Mouse (Mus musculus) lung, embryonic 14.5 days (tissue): ENCODE results near the gene U2af1l4. TPM values are rescaled to one million over a fixed set of nuclear protein-coding genes. Genes with fewer than 3 reads are reported as not detected.
A peak's percentile ranks its signal among the peaks of the same experiment; 100 is the strongest.

ENCODE experiments used
- ATAC-seq: fragments of 200-750 bp; cut with Nextera tagmentation; 2 replicates; pipeline ENCODE4 v1.8.0; 2017; ENCODE audit warnings: mild to moderate bottlenecking, moderate TSS enrichment, moderate library complexity; ENCODE audit not compliant: insufficient read depth
- DNase-seq: peaks from one replicate; pipeline ENCODE4 v3.0.0-alpha.2; 2015
- H3K27ac ChIP-seq: fragments of 300-500 bp; sonication (generic); 2 replicates; pipeline ENCODE4 v1.5.1; 2014; ENCODE audit warnings: low read depth, mild to moderate bottlenecking, moderate library complexity
- H3K27me3 ChIP-seq: fragments of 300-500 bp; sonication (generic); 2 replicates; pipeline ENCODE4 v1.6.1; 2014; ENCODE audit warnings: low read length, control low read depth; ENCODE audit not compliant: insufficient read depth
- H3K36me3 ChIP-seq: fragments of 300-500 bp; sonication (generic); 2 replicates; pipeline ENCODE4 v1.6.1; 2014; ENCODE audit warnings: control low read depth; ENCODE audit not compliant: insufficient read depth
- H3K4me1 ChIP-seq: fragments of 300-500 bp; sonication (generic); 2 replicates; pipeline ENCODE4 v1.6.1; 2014; ENCODE audit warnings: antibody characterized with exemption, control low read depth; ENCODE audit not compliant: insufficient read depth
- H3K4me2 ChIP-seq: fragments of 300-500 bp; sonication (generic); 2 replicates; pipeline ENCODE4 v1.6.1; 2014; ENCODE audit warnings: mild to moderate bottlenecking
- H3K4me3 ChIP-seq: fragments of 300-500 bp; sonication (generic); 2 replicates; pipeline ENCODE4 v1.5.1; 2014; ENCODE audit warnings: low read depth, low read length
- H3K9ac ChIP-seq: fragments of 300-500 bp; sonication (generic); 2 replicates; pipeline ENCODE4 v1.6.1; 2014
- H3K9me3 ChIP-seq: fragments of 300-500 bp; sonication (generic); 2 replicates; pipeline ENCODE4 v1.6.1; 2016; ENCODE audit warnings: low read depth, low read length, control low read depth
- CTCF ChIP-seq: IDR thresholded peaks from 2 replicates; pipeline ENCODE4 v1.5.1; 2016; ENCODE audit warnings: antibody characterized with exemption, low read depth
- WGBS: fragments of 180-500 bp; shearing (Covaris S2); extraction: QIAGEN DNeasy Blood & Tissue Kit; methylation state at CpG from one replicate; pipeline ENCODE4 v1.1.7; 2014; 5-methylcytosine and 5-hydroxymethylcytosine counted together
- polyA plus RNA-seq: library from polyadenylated mRNA; unstranded; fragments of >200 nt; fragmentation: Nextera tagmentation; extraction: Ambion mirVana; gene quantifications from 2 replicates; pipeline ENCODE4 v1.2.1, GENCODE M21; 2014

Gene U2af1l4
- polyA plus RNA-seq, 1 experiment from 2014 or later = 120 TPM

DNA sequence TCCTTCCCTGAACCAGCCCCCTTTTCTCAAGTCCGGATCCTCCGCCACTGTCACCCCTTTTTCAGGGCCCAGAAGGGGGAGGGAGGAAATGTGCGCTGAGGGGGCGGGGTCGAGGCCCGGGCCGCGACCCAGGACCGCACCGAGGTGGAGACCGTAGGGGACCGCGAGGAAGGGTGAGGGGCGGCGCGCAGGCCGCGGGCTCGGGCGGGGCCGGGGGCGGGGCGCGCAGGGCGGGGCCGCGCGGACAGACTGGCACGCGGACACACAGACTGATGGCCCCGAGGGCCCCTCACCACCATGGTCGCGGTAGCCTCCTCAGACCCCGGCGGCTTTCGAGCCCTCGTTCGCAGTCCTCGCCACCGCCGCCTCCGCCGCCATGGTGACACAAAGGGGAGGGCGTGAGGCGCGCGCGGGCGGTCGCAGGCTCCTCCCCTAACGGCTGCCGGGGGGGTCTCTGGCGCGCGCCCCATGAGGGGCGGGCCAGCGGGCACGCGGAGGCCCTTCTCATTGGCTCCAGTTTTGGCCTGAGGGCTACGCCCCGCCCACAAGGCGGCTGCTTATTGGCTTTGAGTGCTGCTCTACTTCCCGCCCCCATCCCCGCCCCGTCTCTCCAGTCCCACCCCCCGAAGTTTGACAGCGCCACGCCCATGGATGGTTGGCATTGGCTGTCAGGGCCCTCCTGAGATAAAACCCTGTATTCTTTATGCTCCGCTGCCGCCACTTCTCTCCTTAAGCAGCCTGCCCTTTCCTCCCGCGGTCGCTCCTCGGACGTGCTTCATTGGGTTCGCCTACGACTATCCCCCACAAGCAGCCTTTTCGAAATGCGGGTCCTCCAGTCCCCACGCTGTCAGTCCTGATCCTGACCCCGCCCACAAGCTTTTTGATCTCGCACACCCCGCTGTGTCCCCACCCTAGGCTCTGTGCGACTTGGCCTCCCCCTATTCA, 28.2 kb upstream of the U2af1l4 start, which contains the start of gene Arhgap33:
Gene Arhgap33, minus strand, starts transcription at position 428 of the 945 bp plus-strand sequence.
- peak within 1 kb of the TSS; percentile 65 for H3K4me3 ChIP-seq
- H3K27me3 ChIP-seq = no peaks in the 10 kb centered on the region
- peaks cover 15% of the 10 kb centered on the region; the same call in 1 of the 2 replicates for H3K4me1 ChIP-seq
- no peak for TF ChIP-seq CTCF
- under 1% methylated on average over 68 of the region's 84 CpGs for WGBS
- H3K9ac ChIP-seq = peak within 1 kb of the TSS; percentile 69
- no peaks in the 10 kb centered on the region for H3K9me3 ChIP-seq
- H3K27ac ChIP-seq = peak within 1 kb of the TSS; percentile 50
- H3K4me2 ChIP-seq = peak within 1 kb of the TSS; percentile 92
- peaks cover 40% of the 10 kb centered on the region for H3K36me3 ChIP-seq
- DNase-seq = peak; percentile 99
- peak; percentile 89 for ATAC-seq

DNA sequence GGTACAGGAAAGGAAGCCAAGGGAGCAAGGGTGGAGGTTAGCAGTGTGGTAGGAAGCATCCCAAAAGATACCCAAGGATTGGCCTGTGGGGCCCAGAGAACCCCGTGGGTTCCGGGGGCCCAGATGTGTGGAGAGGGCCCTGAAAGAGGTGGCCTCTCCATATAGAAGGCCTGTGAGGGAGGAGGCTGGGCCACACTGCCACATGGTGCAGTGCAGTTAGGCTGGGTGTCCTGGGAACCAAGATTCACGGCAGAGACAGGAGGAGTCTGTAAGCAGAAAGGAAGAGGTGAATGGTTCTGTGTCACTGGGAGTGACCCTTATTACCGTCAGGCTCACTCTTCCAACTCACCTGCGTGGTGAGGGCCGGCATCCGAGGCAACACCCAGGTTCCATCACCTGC, 22.5 kb upstream of the U2af1l4 start:
- whole genome bisulfite sequencing = 83% methylated on average over 7 of the region's 7 CpGs
- no peak for ATAC-seq

DNA sequence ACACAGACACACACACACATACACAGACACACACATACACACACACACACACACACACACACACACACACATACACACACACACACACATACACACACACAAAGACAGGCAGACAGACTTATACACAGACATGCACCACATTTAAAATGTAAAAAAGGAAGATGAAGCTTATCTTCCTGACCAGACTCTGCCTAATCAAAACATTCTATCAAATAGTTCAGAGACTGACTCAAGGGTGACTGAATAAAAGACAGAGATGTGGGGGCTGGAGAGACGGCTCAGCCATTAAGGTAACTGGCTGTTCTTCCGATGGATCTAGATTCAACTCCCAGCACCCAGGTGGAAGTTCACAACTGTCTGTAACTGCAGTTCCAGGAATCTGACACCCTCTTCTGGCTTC, 18.8 kb upstream of the U2af1l4 start:
- H3K36me3 ChIP-seq = peaks cover 77% of the 10 kb centered on the region
- no peaks in the 10 kb centered on the region for H3K27me3 ChIP-seq
- TF ChIP-seq CTCF = no peak
- no peak overlapping the region for H3K4me2 ChIP-seq
- DNase-seq = no peak
- H3K27ac ChIP-seq = no peak overlapping the region
- H3K9me3 ChIP-seq = no peaks in the 10 kb centered on the region
- no peak overlapping the region for H3K9ac ChIP-seq
- no peaks in the 10 kb centered on the region for H3K4me1 ChIP-seq
- WGBS = 77% methylated on average over 2 of the region's 2 CpGs
- ATAC-seq = no peak
- no peak overlapping the region for H3K4me3 ChIP-seq

More for the DNA sequence above, 22.5 kb upstream of the U2af1l4 start:
- Histone ChIP-seq H3K4me1 (no peaks in the 10 kb centered on the region), H3K4me2 (no peak overlapping the region), H3K9me3 (no peaks in the 10 kb centered on the region), H3K9ac (no peak overlapping the region), H3K4me3 (no peak overlapping the region), H3K27ac (no peak overlapping the region), H3K36me3 (peaks cover 57% of the 10 kb centered on the region), H3K27me3 (no peaks in the 10 kb centered on the region)
- no peak for TF ChIP-seq CTCF
- DNase-seq = no peak

DNA sequence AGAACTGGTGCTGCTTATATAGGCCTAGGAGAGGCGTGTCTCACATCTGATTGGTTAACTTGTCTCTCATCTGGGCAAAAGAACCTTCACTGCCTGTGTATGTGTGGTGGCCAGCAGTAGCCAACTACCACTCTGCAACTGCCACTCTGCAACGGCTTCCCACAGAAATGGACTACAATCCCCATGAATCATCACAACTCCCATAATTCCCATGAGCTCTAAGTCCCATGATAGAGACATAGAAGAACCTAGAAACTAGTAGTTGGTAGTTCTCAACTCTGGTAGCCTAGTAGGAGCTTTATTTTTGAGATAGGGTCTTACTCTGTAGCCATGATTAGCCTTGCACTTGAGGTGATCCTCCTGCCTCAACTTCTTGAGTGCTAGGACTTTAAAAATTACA, 13.2 kb upstream of the U2af1l4 start:
- H3K27ac ChIP-seq = no peak overlapping the region
- DNase-seq (no peak), ATAC-seq (no peak)
- no peak overlapping the region for H3K4me2 ChIP-seq
- TF ChIP-seq CTCF = no peak
- no peaks in the 10 kb centered on the region for H3K27me3 ChIP-seq
- H3K36me3 ChIP-seq = peaks cover 44% of the 10 kb centered on the region
- H3K9me3 ChIP-seq = no peaks in the 10 kb centered on the region
- H3K4me1 ChIP-seq = peaks cover 8% of the 10 kb centered on the region
- WGBS = 95% methylated on average over 2 of the region's 2 CpGs
- no peak overlapping the region for H3K4me3 ChIP-seq
- no peak overlapping the region for H3K9ac ChIP-seq

DNA sequence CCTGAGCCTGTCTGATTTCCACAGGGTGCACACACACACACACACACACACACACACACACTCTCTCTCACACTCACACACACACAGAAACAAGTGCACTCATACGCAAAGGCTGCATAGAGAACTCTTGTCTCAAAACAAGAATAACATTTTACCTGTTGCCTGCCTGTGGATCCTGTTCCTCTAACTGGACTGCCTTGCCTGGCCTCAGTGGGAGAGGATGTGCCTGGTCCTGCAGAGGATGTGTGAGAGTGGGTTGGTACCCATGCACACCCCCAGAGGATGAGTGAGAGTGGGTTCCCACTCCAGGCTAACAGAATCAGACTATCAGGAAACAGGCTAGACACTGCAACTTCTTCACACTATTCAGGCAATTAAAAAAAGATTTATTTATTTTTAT, 12.5 kb upstream of the U2af1l4 start:
- no peak overlapping the region for H3K4me3 ChIP-seq
- peaks cover 47% of the 10 kb centered on the region for H3K36me3 ChIP-seq
- no peak for DNase-seq
- WGBS = 95% methylated on average over 1 of the region's 1 CpGs
- H3K27ac ChIP-seq = no peak overlapping the region
- ATAC-seq = no peak
- peak overlapping the region; percentile 96; the same call in 1 of the 2 replicates for H3K4me2 ChIP-seq
- H3K9ac ChIP-seq = no peak overlapping the region
- no peaks in the 10 kb centered on the region for H3K9me3 ChIP-seq
- no peak for TF ChIP-seq CTCF
- no peaks in the 10 kb centered on the region for H3K27me3 ChIP-seq
- peaks cover 8% of the 10 kb centered on the region for H3K4me1 ChIP-seq

DNA sequence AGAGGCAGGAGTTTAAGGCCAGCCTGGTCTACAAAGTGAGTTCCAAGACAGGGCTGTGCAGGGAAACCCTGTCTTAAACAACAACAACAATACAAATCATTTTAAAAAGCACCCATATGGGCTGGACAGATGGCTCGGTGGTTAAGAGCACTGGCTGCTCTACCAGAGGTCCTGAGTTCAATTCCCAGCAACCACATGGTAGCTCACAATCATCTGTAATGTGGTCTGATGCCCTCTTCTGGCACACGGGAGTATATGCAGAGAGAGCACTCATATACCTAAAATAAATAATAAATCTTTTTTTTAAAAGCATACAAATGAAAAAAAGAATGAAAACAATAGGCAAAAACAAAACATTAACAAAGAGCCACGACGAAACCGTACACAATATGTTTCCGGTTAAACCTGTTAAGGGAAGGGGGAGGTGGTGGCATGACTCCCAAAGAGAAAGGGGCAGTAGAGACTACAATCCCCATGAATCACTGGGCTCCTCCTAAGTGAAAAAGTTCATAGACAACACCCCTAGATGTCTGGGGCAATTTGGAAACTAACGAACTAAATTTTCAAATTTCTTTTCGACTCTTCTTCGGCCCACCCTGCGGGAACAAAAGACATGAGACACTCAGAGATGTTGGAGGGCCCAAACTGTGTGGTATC, 11.5 kb upstream of the U2af1l4 start:
- H3K4me2 ChIP-seq = peak overlapping the region; percentile 96
- ATAC-seq (peak; percentile 71), DNase-seq (peak; percentile 86)
- peaks cover 47% of the 10 kb centered on the region for H3K36me3 ChIP-seq
- 2% methylated on average over 10 of the region's 10 CpGs for WGBS
- H3K4me3 ChIP-seq = peak overlapping the region; percentile 62
- H3K27me3 ChIP-seq = no peaks in the 10 kb centered on the region
- H3K27ac ChIP-seq = peak overlapping the region; percentile 98
- H3K4me1 ChIP-seq = peaks cover 8% of the 10 kb centered on the region
- TF ChIP-seq CTCF = peak; percentile 56
- H3K9ac ChIP-seq = peak overlapping the region; percentile 62
- no peaks in the 10 kb centered on the region for H3K9me3 ChIP-seq
